Mouse (Mus musculus): ENCODE data around the gene Sae1.

DNA sequence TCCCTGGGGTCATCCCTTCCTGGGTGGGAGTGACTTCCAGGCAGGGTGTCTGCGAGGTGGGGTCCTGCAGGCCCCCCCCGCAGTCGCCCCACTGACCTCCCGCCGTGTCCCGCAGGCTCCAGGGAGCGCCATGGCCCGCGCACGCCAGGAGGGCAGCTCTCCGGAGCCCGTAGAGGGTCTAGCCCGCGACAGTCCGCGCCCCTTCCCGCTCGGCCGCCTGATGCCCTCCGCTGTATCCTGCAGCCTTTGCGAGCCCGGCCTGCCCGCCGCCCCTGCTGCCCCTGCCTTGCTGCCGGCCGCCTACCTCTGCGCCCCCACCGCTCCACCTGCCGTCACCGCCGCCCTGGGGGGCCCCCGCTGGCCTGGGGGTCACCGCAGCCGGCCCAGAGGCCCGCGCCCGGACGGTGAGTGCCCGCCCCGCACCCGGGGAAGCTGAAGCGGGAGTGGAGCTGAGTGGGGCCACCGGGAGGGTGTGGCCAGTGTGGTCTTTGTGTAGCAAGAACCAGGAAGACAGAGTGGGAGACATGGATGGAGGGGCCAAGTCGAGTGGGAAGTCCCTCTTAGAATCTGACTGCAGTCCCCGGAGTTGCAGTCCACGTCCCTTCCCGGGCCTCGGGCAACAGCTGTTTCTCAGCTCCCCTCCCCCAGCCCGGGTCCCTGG, 75.5 kb downstream of the Sae1 start:
- TF ChIP-seq CTCF (IDR thresholded peaks at IDR 0.05; ENCODE audit: low read depth) (no peak), EP300 (IDR thresholded peaks at IDR 0.05; ENCODE audit: low read depth) (no peak)
